Mouse (Mus musculus) stomach, postnatal 0 days (tissue): ENCODE results near the gene Arhgef3.

Experiments used
- CTCF ChIP-seq: IDR thresholded peaks from 2 replicates; pipeline ENCODE4 v1.5.1; 2016; ENCODE audit warnings: antibody characterized with exemption, low read depth, mild to moderate bottlenecking, moderate library complexity
- EP300 ChIP-seq: optimal IDR thresholded peaks from 2 replicates; pipeline ENCODE3; 2016; ENCODE audit warnings: antibody characterized with exemption

DNA sequence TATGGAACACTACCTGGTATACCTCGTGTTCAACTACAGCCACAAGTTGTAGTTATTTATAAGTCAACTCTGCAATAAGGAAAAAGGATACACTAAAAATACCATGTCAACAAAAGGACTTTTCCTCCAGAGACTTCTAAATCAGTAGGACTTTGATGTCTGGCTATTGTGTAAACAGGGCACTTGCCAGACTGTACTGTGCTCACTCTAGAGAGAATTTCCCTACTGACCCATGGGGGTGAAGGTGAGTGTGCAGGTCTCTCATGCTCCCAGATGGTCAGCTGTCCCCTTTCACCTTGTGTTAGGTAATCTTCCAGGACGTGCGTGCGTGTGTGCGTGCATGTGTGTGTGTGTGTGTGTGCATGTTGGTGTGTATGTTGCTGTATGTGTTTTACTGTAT is 182.3 kb downstream of the Arhgef3 start:
- TF ChIP-seq CTCF = no peak
- no peak for TF ChIP-seq EP300
